ENCODE assay signal across 8 mouse cellular contexts in the genomic region with DNA sequence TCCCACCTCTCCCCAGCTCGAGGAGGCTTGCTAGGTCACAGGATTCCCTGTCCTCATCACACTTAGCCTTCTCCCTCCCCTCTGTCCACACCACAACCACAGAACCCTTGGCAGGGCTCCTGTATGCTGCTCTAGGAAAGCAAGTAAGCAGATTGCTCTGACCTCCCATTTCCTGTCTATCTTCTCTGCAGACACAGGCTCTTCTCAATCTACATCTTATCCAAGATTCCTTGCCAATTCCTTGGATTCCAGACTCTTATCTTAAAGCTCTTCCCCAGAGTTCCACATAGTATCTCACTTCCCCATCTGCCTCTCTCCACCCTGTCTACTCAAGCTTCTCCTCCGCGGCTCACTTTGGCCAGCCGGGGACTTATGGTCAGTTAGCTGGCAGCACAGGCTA. TPM values are rescaled to one million over a fixed set of nuclear protein-coding genes. Genes with fewer than 3 reads are reported as not detected.
DNase-seq lines count a peak whose midpoint lies in the region; ATAC-seq and TF ChIP-seq lines count a peak whose summit lies in the region.

No protein-coding gene starts in this region.

- no peak for TF ChIP-seq POLR2A in bone marrow, adult 2 months (IDR thresholded peaks at IDR 0.05; ENCODE audit: borderline replicate concordance, control insufficient read depth, low read depth, low read length)

- intact Hi-C loops in gastrocnemius, adult 2 months (cut with DNase I), result no loop called here
- intact Hi-C loops in gastrocnemius, postnatal 36 days (cut with DNase I), result no loop called here
- intact Hi-C loops in heart, postnatal 14 days (cut with DNase I), result no loop called here

- H3K4me2 ChIP-seq in midbrain, embryonic 16.5 days (ENCODE audit: low read length), result no peak overlapping the region
- no peak overlapping the region for H3K4me2 ChIP-seq in forebrain, postnatal 0 days (ENCODE audit: low read depth)

- peak overlapping the region; percentile 32 for H3K27ac ChIP-seq in gastrocnemius, adult 2 months
- H3K27ac ChIP-seq in bone marrow, adult 2 months (ENCODE audit: control insufficient read depth, insufficient read depth, low read depth, low read length, poor library complexity), result peak overlapping the region; percentile 49; the same call in 1 of the 2 replicates
- H3K27ac ChIP-seq in midbrain, embryonic 16.5 days (ENCODE audit: low read length), result no peak overlapping the region
- H3K27ac ChIP-seq in forebrain, postnatal 0 days (ENCODE audit: low read depth, low read length), result no peak overlapping the region

- no peak for ATAC-seq in midbrain, embryonic 16.5 days
- no peak for ATAC-seq in forebrain, postnatal 0 days

- H3K9me3 ChIP-seq in midbrain, embryonic 16.5 days (replicated peaks; ENCODE audit: control insufficient read depth, low read length, poor library complexity, severe bottlenecking), result no peaks in the 10 kb centered on the region
- no peaks in the 10 kb centered on the region for H3K9me3 ChIP-seq in forebrain, postnatal 0 days (ENCODE audit: low read length)

- H3K9ac ChIP-seq in midbrain, embryonic 16.5 days (ENCODE audit: low read depth, low read length), result no peak overlapping the region
- H3K9ac ChIP-seq in forebrain, postnatal 0 days, result no peak overlapping the region

- H3K4me3 ChIP-seq in gastrocnemius, adult 2 months, result peak overlapping the region; percentile 9; the same call in 1 of the 2 replicates
- peak overlapping the region; percentile 29 for H3K4me3 ChIP-seq in bone marrow, adult 2 months (replicated peaks; ENCODE audit: control insufficient read depth, low read depth, low read length)
- H3K4me3 ChIP-seq in midbrain, embryonic 16.5 days (ENCODE audit: low read depth, low read length), result no peak overlapping the region
- no peak overlapping the region for H3K4me3 ChIP-seq in forebrain, postnatal 0 days (ENCODE audit: low read depth, low read length)

- peak; percentile 50 for DNase-seq in gastrocnemius, adult 2 months
- no peak for DNase-seq in gastrocnemius, postnatal 36 days
- DNase-seq in heart, postnatal 14 days, result peak; percentile 23 to 38
- DNase-seq in lung, postnatal 14 days, result peak; percentile 21
- no peak for DNase-seq in forebrain, postnatal 0 days
- DNase-seq in urinary bladder, postnatal 14 days (ENCODE audit: low spot score), result no peak

- WGBS in bone marrow, adult 2 months, result 1% methylated on average over 4 of the region's 4 CpGs
- 80% methylated on average over 4 of the region's 4 CpGs for WGBS in midbrain, embryonic 16.5 days
- 75% methylated on average over 4 of the region's 4 CpGs for WGBS in forebrain, postnatal 0 days

- no peaks in the 10 kb centered on the region; the same call in 1 of the 2 replicates for H3K4me1 ChIP-seq in bone marrow, adult 2 months (ENCODE audit: control insufficient read depth, insufficient read depth, low read length)
- peaks cover 3% of the 10 kb centered on the region; the same call in 1 of the 2 replicates for H3K4me1 ChIP-seq in midbrain, embryonic 16.5 days (ENCODE audit: control insufficient read depth, insufficient read depth, low read length)
- 0 out of 2 replicates have a peak, but pooled peaks cover 5% of the 10 kb centered on the region for H3K4me1 ChIP-seq in forebrain, postnatal 0 days (ENCODE audit: insufficient read depth)

- H3K27me3 ChIP-seq in midbrain, embryonic 16.5 days (ENCODE audit: control insufficient read depth, insufficient read depth, low read depth, low read length), result no peaks in the 10 kb centered on the region
- H3K27me3 ChIP-seq in forebrain, postnatal 0 days (ENCODE audit: insufficient read depth, low read length), result no peaks in the 10 kb centered on the region

- peaks cover 8% of the 10 kb centered on the region for H3K36me3 ChIP-seq in midbrain, embryonic 16.5 days (ENCODE audit: control insufficient read depth, insufficient read depth, low read length)
- peaks cover 22% of the 10 kb centered on the region for H3K36me3 ChIP-seq in forebrain, postnatal 0 days (ENCODE audit: insufficient read depth)

- TF ChIP-seq CTCF in gastrocnemius, adult 2 months (IDR thresholded peaks at IDR 0.05), result no peak
- TF ChIP-seq CTCF in bone marrow, adult 2 months (IDR thresholded peaks at IDR 0.05; ENCODE audit: control insufficient read depth, insufficient read depth, low read length), result no peak
- TF ChIP-seq CTCF in forebrain, postnatal 0 days (IDR thresholded peaks at IDR 0.05; ENCODE audit: low read depth), result no peak

RNA-seq across cellular contexts. Expression of a gene that starts 16.1 kb away (rescaled TPM):
- total RNA-seq in gastrocnemius, adult 2 months (2021), result 10 to 100 TPM; 11.2 to 13.8 TPM
- total RNA-seq in gastrocnemius, postnatal 36 days (2021), result 10 to 100 TPM; 11.2 to 11.5 TPM
- 17.2 and 38.2 TPM in 2 replicates for polyA plus RNA-seq in bone marrow, adult 2 months (2011; ENCODE audit: insufficient read depth, insufficient read length, low replicate concordance, missing spikeins)
- 10 to 100 TPM; 28.6 to 32.5 TPM for total RNA-seq in heart, postnatal 14 days (2021)
- polyA plus RNA-seq in midbrain, embryonic 16.5 days (2015; fragmentation: Nextera tagmentation; extraction: Ambion mirVana), result 52.1 and 55.7 TPM in 2 replicates
- total RNA-seq in forebrain, postnatal 0 days (2014; rRNA removed), result 48.2 and 62.5 TPM in 2 replicates
- 24.8 and 38.0 TPM in 2 replicates for polyA plus RNA-seq in forebrain, postnatal 0 days (2015; fragmentation: Nextera tagmentation; extraction: Ambion mirVana)

RNA-seq across cellular contexts. Expression of a gene that starts 49.3 kb away (rescaled TPM):
- total RNA-seq in gastrocnemius, adult 2 months (2021), result 10 to 100 TPM; 10.7 to 11.6 TPM
- total RNA-seq in gastrocnemius, postnatal 36 days (2021), result 10 to 100 TPM in 1 of 2 experiments, 1 to 10 TPM in 1; 8.5 to 11.5 TPM
- 44.3 and 72.0 TPM in 2 replicates for polyA plus RNA-seq in bone marrow, adult 2 months (2011; ENCODE audit: insufficient read depth, insufficient read length, low replicate concordance, missing spikeins)
- total RNA-seq in heart, postnatal 14 days (2021), result 10 to 100 TPM; 20.3 to 21.1 TPM
- 72.3 and 84.0 TPM in 2 replicates for polyA plus RNA-seq in midbrain, embryonic 16.5 days (2015; fragmentation: Nextera tagmentation; extraction: Ambion mirVana)
- 80.0 and 88.6 TPM in 2 replicates for total RNA-seq in forebrain, postnatal 0 days (2014; rRNA removed)
- 10.3 and 19.5 TPM in 2 replicates for polyA plus RNA-seq in forebrain, postnatal 0 days (2015; fragmentation: Nextera tagmentation; extraction: Ambion mirVana)

Comparison
In these comparisons a context has a peak if more than half of its experiments do, and no peak if none do; other contexts are left out.
1. DNase-seq: peak in gastrocnemius, adult 2 months (single experiment), heart, postnatal 14 days (2 of 2) and lung, postnatal 14 days (single experiment); none in gastrocnemius, postnatal 36 days (0 of 2), forebrain, postnatal 0 days (single experiment) and urinary bladder, postnatal 14 days (single experiment).
2. H3K27ac ChIP-seq: peak in gastrocnemius, adult 2 months (single experiment) and bone marrow, adult 2 months (single experiment); none in midbrain, embryonic 16.5 days (single experiment) and forebrain, postnatal 0 days (single experiment).
3. H3K4me3 ChIP-seq: peak in gastrocnemius, adult 2 months (single experiment) and bone marrow, adult 2 months (single experiment); none in midbrain, embryonic 16.5 days (single experiment) and forebrain, postnatal 0 days (single experiment).